Mouse (Mus musculus): ENCODE measurements around the gene Unk.
"Not testable (repeated sequence)": the region's sequence is repeated elsewhere in the genome, so short reads cannot be mapped to it uniquely, and the experiment has no call there.

Unk gene

DNA sequence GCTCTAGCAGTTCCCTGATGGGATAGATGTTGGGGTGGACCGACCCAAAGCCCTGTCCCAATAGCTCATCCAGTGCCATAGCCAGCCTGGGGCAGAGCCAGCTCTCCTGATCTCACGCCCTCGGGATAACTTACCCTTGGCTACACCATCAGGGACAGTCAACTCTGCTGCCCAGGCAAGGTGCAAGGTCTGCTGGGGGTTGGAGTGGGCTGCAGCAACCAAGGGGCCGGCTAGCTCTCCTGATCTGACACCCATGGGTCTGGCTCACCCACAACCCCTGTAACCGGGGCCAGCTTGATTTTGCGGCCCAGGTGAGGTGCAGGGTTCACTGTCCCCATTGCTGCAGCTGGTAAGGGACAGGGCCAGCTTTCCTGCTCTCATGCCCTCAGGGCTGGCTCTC is 61.5 kb downstream of the Unk start:
- DNase-seq = no peak

DNA sequence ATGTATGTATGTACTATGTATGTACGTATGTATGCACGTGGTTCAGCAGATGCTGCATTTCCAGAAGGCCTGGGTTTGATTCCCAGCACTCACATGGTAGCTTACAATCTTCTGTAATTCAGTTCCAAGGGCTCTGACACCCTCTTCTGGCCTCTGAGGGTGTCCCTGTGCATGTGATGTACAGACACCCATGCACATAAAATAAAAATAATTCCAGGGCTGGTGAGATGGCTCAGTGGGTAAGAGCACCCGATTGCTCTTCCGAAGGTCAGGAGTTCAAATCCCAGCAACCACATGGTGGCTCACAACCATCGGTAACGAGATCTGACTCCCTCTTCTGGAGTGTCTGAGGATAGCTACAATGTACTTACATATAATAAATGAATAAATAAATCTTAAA is 62.8 kb downstream of the Unk start:
- DNase-seq = not testable (repeated sequence)

DNA sequence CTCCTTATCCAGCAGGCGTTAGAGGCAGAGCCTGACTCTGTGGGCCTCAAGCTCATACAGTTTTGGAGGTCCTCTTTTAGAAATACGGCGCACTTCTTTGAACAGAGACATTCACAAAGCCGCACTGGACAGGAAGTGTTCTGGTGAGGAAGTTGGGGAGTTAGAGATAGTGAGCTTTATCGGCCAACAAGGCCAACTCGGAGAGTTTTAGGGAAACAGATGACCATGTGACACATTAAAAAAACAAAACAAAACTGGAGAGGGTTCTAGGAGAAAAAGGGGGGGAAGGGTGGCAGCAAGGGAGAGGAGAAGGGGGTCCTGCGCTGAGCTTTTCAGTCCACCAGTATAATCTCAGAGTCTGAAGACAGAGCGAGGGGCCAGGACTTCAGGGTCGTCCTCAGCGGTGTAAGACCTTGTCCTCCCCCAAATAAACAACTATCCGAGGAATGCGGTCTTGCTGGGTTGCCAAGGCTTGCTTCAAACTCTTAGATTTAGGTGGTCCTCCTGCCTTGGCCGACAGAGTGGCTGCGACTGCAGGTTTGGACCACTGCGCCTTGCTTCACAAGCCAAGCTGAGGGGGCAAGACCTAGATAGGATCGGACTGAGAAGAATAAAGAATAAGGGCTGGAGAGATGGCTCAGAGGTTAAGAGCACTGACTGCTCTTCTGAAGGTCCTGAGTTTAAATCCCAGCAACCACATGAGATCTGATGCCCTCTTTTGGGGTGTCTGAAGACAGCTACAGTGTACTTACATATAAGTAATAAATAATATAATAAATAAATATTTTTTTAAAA is 63.8 kb downstream of the Unk start:
- no peak for DNase-seq

DNA sequence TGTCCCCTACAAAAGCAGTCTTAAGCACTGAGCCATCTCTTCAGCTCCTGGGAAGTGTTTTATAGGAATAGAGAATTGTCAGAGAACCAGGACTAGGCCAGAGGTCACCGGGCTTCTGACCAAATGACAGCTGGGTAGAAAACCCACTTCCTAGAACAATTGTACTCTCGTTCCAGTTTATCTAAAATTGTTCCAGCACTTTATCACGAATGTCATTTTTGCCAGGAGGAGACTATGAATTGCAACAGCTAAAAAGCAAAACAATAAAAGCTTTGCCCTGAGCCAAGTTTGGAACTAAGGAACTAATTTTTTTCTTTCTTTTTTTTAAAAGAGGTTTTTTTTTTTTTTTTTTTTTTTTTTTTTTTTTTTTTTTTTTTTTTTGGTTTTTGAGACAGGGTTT is 65.5 kb downstream of the Unk start:
- no peak for DNase-seq

DNA sequence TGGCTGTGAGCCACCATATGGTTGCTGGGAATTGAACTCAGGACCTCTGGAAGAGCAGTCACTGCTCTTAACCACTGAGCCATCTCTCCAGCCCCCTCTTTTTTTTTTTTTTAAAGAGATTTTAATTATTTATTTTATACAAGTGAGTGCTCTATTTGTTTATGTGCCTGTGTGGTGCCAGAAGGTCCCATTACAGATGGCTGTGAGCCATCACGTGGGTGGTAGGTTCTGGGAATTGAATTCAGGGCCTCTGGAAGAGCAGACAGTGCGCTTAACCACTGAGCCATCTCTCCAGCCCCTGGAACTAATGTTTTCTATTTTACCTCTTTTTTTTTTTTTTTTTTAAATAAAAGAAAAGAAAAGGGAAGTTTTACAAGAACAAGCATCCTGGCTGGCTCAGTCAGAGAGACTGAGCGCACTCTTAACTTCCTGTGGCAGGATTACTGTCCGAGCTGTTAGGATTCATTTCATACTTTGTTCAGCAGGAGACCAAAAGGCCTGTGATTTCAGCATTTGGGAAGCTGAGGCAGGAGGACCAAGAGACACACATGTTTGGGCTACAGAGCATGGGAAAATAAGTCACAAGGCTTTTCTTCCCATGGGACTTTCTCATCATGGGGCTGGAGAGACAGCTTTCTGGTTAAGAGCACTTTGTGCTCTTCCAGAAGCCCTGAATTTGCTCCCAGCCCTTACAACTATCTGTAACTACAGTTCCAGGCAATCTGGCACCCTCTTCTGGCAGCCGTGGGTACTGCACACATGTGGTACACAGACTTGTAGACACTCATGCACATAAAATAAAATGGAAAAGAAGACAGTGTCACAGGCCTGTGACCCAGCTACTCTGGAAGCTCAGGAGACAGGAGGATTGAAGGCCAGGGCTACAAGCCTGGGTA is 66.3 kb downstream of the Unk start:
- DNase-seq = no peak

DNA sequence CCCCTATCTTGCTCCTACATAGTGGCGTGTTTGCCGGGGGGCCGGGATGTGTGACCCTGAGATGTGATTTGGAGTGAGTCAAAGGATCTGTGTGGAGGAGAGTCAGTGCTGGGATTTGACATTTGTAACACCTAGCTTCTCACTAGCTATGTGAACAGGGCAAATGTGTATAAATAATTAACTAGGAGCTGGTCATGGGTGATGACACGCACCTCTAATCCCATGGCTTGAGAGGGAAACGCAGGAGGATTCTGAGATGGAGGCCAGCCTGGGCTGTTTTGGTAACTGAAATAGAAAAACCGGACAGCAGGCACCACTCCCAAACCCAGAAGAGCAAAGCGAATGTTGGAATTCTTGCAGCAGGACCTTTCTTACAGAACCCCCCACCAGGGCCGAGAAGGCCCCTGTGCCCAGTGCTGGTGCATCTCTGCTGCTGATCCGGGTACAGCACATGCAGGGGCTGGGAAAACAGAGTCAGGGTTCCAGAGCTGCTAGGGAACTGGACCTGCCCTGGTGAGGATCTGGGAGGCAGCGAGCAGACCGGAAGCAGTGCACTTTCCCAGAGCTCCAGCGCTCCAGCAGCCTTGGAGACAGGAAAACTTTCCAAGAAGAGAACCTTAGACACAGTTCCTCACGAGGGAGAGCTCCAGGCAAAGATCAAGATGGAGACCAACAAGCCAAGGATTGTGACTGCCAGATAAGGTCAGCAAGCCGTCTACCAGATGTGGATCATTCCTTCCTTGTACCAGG is 68.8 kb downstream of the Unk start:
- DNase-seq = no peak

DNA sequence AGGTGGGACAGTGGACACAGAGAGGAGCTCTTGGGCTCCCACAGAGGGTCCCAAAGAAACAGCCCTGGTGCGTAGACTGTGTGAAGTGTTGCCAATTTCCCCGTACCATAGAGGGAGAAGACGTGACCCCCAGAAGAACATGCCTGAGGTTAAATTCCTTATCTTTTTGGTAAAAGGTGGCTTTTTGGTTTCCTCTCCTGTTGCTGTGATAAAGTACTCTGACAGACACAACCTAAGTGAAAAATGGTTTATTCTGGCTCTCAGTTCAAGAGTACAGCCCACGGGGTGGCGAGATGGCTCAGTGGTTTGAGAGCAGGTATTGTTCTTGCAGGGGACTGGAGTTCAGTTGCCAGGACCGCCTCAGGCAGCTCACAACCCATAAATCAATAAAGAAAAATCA is 69.3 kb downstream of the Unk start:
- DNase-seq = no peak

DNA sequence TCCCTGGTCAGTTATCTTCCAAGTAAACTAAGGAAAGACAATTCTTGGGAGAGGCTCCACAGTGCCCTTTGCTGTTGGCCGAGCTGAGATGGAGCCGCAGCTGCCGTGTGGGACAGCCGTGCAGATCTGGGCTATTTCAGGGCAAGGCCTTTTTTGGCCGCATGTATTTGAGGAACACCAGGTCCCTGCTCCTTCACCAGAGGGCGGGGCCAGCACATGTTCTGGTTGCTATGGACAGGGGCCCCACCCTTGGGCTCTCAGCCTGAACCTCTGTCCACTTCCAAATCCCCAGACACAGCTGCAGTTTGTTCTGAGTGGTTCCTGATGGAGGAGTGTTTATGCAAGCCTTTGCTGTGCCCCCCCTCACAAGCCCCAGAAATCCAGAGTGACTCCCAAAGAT is 70.3 kb downstream of the Unk start:
- no peak for DNase-seq

DNA sequence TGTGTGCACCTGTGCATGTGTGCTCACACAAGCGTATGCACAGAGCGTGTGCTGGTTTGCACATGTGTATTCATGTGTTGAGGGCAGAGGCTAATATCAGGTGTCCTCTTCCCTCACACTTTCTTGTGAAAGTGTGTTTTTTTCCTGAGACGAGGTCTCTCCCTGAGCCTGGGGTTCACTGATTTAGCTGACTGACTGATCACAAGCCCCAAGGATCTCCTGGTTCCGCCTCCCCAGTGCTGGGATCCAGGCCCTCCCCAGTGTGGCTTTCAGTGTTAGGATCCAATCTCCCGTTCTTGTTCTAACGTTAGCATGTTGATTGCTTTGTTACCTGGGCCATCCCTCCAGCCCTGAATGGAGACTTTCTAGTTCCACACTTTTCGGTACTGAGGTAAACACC is 70.7 kb downstream of the Unk start:
- DNase-seq = no peak

DNA sequence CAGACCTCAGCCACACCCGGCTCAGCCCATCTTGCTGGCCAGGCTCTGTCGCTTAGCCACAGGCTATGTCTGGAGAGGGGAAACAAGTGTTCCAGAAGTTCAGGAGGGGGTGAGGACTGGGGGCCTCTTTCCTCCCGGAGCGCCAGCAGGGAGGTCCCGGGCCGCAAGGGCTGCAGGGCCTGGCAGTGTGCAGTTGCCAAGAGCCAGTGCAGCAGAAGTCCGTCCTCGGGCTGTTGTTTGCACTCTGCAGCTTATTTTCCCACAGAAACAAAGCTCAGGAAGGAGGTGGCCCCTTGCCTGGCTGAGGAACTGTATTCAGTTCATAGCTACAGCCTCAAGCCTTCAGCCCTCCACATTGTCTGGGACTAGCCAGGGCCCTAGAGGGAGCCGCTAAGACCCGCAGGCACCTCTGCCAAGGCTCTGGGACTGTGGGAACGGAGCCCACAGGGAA is 71.8 kb downstream of the Unk start:
- no peak for DNase-seq

DNA sequence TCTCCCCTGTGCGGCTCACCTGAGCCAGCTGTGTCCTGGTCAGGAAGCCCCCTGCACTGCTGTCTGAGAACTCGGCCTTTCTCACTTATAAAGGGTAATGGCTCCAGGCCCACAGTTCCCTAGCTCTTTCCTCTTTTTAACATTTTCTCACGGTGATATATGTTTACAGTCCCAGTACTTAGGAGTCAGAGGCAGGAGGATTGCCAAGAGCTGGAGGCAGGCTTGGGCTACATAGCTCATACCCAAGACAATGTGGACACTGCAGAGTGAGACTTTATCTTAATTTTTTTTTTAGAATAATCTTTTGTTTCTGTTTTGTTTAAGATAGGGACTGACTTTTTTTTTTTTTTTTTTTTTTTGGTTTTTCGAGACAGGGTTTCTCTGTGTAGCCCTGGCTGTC is 72.3 kb downstream of the Unk start:
- DNase-seq = no peak

DNA sequence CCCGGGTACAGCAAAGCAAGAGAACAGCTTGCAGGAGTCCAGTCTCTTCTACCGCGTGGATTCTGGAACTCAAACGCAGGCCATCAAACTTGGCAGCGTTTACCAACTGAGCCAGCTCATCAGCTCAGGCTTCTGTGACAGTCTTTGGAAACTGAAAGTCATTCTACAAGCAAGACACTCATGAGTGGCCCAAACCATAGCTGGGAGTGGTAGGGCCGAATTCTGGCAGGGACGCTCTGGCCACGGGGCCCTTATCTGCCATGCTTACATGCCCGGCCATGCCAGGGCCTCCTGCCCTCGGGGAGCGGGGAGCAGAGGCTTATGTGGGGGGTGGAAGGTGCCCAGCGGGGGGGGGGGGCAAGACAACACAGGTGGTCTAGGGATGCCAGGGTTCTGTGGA is 73.5 kb downstream of the Unk start:
- no peak for DNase-seq

DNA sequence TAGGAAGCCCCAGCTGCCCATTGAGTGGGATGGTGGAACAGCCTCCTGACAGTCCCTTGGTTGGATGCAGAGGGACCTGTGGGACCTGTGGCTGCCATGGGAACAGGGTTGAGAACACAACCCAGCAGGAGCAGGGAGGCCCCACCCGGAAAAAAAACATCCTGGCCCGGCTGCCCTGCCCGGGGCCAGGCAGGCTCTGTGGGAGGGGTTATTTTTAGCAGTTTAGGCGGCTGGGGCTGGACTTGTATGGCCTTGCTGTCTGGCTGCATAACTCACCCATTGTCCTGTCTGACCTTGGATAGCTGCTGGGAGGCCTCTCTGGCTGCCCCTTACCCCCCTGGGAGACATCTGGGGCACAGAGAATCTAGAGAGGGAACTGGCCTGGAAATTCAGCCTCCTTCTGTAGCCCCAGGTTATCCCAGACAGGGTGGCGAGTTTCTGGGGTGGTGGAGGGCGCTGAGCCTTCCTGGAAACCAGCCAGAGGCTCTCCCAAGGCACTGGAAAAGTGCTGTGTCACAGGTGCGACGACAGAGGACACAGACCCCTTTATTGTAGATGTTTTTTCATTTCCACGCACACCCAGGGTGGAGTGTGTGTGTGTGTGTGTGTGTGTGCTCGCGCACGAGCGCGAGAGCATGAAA is 74.0 kb downstream of the Unk start:
- DNase-seq = no peak

DNA sequence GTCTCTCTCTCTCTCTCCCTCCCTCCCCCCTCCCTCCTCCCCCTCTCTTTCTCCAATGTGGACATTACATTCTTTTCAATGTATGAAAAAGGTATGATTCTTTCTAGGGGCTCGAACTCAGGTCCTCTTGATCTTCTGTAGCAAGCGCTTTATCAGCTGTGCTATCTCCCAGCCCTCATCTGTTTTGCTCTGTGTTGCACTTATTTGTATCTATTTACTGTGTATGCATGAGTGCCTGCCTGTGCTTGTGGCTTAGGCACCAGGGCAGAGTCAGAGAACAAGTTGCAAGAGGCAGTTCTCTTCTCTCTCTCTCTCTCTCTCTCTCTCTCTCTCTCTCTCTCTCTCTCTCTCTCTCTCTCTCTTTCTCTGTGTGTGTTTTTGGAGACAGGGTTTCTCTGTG is 74.9 kb downstream of the Unk start:
- DNase-seq = no peak

DNA sequence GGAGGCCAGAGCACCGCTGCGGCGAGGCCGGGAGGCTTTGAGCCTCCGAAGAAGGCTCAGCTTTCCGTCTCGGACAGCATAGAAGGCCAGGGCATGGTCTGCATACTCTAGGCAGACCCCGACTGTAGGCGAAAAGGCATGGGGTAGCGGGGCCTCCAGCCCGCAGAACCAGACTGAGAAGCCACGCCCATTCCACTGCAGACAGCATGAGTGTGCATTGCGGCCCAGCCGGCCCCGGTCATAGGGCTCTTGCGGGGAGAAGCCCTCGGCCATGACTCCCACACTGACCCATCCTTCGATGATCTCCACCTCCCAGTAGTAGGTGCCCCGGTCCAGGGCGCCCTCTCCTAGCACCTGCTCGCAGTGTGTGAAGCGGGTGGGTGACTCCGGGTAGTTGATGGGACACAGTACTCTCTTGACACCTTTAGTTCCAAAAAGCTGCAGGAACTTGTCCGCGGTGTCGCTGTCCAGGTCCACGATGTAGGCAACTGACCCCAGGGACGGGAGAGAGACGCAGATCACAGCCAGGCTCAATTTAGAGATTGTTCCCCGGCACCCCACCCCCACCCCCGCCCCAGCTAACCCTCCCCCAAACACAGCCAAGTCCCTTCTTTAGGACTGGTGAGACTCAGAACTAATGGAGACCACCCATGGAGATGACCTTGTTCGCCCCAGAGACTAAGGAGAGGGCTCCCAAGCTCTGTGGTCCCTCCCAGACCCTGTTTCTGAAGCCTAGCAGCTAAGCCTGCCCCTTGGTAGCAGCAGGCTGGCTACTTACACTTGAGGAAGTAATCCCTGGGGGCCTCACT is 76.2 kb downstream of the Unk start:
- DNase-seq = no peak

DNA sequence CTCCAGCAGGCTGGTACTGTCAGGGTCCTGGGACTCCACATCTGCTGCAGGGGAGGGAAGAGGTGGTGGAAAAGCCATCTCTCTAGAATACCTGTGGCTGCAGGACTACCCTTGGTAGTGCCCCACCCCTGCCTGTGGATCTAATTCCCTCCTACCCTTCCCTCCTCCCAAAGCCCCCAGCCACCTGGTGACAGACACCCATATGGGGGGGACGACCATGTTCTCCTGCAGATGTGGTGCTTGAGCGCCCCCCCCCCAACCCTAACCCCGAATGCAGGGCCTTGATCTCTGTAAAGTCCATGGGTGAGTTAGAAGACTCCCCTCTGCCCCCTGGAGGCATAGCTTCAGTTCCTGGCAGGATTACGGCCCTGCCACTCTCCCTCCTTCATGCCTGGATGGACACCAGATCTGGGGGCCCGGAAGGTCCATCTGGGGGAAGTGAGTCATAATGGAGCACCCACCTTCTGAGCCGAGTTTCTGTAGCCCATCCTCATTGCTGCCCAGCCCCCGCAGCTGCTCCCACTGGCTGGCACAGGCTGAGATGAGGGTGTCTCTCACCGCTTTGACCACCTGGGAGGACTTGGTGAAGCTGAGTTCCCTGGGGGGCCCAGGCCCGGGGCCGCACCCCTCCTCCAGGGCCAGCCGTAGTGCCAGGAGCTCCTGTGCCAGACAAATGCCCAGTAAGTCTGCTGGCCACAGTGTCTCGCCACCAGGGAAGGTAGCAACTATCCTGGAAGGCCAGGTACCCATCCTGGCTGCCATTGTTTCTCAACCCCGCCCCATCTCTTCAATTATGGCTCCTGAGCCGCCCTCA is 77.0 kb downstream of the Unk start:
- DNase-seq = no peak

DNA sequence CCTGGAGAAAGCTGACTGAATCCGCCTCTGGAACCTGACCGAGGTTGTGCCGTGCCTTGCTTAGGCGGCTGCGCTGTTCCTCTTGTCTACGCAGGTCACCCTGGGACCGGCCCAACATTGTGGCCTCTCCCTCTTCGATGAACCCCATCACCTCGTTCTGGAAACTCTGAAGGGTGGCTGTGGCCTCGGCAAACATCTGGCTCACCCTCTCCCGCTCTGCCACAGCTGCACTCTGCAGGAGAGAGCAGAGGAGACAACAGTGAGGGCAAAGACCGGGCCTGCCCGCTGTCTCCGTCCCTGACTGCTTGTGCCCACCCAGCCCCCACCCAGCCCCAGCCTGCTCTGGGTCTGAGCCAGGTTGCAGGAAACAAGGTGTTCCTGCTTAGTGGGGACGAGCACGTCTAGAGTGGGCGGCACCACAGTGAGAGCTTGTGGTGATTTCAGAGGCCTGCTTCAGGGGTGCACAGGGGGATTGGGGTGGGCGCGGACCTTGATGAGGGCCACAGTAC is 77.7 kb downstream of the Unk start:
- DNase-seq = no peak

DNA sequence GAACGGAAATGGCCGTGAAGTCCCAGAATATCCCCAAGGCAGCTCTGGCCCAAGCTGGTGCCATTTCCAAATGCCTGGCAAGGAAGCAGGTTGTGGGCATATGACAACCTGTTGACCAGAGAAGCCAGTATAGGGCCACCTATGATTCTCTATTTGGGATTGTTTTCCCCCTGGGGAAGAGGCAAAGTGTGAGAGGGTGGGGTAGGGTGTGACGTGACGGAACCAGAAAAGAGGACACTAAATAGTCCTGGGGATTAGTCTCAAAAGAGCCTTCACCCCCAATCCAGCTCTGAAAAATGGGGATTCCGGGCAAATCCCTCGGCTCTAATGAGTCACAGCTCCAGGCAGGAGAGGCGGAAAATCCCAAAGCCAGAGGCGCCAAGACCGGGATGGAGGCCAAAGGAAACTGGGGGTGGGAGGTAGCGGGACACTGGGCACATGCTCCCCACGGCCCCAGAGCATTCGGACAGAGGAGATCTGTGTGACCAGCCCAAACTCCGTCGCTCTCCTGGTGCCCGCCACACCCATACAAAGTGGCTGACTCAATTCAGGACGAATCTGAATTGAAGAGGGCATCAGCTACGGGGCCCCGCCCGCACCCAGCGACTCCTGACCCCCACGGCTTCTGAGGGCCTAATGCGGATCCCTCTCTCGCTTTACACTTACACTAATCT is 78.5 kb downstream of the Unk start:
- peak; percentile 48 for DNase-seq

DNA sequence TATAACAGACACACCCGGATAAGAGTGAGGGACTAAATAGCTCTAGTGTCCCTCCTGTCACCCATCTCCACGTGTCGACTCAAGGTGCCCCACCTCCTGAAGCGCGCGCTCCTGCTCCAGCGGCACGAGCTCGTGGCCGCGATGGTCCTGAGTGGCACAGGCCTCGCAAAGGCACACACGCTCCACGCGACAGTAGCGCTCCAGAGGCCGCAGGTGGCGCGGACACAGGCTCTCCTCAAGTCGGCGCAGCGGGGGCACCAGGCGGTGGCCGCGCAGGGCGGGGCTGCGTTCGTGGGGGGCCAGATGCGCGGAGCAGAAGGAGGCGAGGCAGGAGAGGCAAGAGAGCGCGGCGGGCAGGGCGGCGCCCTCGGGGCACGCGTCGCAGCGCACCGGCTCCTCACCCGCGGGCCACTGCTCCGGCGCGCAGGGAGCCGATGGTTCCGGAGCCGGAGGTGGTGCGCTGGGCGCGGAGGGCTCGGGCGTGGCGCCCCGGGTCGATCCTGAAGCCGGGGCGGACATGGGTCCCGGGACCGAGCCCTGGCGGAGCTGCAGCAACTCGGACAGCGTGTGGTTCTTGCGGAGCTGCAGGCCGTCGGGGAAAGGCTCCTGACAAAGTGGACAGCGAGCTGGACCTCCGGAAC is 79.4 kb downstream of the Unk start:
- DNase-seq = no peak

DNA sequence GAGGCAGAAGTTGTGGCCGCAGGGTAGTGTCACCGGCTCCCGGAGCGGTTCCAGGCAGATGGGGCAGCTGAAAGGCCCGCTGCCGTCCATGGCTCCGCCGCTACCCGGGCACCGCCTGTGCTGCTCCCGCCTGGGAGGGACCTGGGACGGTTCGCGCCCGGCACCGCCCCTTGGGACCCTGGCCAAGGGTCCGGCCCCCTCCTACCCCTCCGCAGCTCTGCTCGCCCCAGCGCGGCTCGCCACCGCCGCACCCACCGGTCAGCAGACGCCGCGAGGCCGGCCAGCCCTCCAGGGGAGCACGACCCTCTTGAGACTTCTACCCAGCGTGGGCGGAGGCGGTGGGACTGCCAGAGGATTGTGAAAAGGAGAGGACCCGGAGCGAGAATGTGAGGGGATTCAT is 80.0 kb downstream of the Unk start:
- DNase-seq = no peak
